Mouse (Mus musculus) 3T3-L1 (cell line): ENCODE data around the gene Slco1a4.
"Not testable (repeated sequence)": the region's sequence is repeated elsewhere in the genome, so short reads cannot be mapped to it uniquely, and the experiment has no call there.

Source experiments
- DNase-seq: peaks from one replicate; pipeline ENCODE4 v3.0.0-alpha.2; 2015; ENCODE audit warnings: low read depth, low spot score

Gene Slco1a4

DNA sequence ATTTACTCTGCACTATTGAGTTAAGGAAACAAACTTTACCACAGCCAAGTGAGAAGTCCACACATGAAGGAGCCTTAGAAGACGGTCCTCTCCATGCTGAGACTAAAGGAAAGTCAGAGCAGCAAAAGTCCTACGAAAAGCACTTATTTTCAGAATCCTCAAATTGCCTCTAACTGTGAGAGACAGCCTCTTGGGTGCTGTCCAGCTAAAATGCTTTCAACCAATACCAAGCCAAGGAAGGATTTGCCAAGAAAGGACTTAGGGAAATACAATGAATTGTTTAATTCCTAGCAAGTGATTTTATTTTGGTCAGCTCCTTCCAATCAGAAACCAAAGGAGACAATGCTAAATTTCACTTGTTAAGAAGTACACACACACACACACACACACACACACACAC lies at the start of gene Slco1a4:
Slco1a4 (minus strand) TSS at position 115 of the 400 bp plus-strand sequence.
- no peak for DNase-seq

- DNase-seq: no peak
These were observed 42.2 kb upstream of the Slco1a4 start for GRCm38 (mm10) chr6:141898197-141898596.

- DNase-seq: no peak
These were observed 33.7 kb upstream of the Slco1a4 start for GRCm38 (mm10) chr6:141889723-141890122.

- no peak for DNase-seq
These were observed 32.2 kb upstream of the Slco1a4 start for GRCm38 (mm10) chr6:141888248-141888647.

DNA sequence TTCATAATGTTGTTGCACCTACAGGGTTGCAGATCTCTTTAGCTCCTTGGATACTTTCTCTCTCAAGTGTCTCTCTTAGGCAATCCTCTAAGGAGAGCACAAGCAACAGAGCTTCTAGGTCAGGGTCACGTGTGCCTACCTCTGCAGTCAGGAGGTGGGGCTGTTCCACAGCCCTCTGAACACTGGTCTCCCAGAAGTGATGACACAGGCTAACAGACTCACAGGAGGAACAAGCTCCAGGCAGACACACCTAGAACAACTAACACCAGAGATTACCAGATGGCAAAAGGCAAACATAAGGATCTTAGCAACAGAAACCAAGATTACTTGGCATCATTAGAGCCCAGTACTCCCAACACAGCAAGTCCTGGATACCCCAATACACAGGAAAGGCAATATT lies 26.6 kb upstream of the Slco1a4 start:
- DNase-seq: no peak

DNA sequence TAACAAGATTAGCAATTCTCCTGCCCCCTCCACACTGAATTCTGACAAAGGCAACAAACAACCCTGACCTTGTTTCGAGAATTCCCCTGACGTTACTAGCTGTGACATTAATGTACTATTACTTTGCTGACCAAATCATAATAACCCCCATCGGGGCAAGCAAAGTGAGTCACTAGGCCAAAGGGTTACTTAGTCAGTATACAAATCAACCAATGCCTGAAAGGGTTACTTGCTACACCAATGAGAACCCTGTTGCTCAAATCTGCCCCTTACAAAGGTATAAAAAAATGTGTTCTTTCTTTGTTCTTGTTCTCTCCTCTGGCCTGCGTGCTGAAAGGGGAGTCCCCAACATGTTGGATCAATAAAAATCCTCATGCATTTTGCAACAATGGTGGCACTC lies 19.7 kb upstream of the Slco1a4 start:
- not testable (repeated sequence) for DNase-seq

- DNase-seq: no peak
These were observed 15.7 kb upstream of the Slco1a4 start for GRCm38 (mm10) chr6:141871711-141872110.

DNA sequence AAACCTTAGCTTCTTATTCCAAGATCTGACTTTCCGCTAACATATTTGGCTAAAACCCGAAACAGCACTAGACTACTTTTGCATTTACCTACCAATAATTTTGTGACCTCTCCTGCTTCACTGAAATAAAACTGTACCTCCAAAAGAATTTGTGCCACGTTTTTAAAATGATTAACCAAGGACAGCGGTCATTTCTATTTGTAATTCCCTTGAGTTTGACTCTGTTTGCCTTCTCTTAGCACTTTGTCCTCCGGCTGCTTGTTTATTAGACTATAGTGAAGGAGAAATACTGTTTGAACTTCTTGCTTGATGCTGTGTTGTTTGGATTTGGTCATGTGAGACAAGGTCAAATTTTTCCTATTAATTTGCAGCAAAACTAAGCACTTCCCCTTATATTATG lies 12.7 kb upstream of the Slco1a4 start:
- no peak for DNase-seq

- DNase-seq: no peak
These were observed 10.0 kb upstream of the Slco1a4 start for GRCm38 (mm10) chr6:141866026-141866425.

DNA sequence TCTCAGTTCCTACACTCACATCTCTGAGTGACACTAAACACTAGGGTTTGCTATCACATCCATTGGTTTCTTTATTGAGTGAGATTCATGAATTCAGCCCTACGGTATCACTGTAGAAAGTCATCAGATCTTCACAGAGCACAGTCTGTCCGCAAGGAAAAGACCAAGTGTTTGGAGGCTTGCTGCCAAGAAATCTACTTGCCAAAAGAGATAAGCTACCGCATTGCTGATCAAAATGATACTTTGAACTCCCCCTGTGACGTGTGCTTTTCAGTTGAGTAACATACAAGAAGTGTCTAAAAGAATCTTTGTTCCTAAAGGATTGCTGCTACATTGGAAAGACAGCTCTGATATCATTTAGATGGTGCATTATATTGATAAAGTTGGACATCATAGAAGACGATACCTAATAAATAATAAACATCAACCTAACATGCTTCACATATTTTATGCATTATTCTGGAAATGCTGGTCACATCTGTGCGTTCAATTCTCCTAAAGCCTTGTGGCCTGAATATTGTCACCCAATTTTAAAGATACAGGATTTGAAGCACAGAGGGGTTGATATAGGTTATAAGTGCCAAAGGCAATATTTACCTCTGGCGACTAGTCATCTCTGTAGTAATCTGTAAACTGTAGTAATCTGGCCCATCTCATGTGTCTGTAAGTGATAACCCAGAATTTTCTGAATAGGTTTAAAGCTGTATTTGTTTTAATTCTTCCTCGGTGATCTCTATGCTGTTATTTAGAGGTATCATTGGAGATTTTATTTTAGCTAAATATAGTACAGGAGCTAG lies 1.9 kb upstream of the Slco1a4 start:
- DNase-seq: no peak

DNA sequence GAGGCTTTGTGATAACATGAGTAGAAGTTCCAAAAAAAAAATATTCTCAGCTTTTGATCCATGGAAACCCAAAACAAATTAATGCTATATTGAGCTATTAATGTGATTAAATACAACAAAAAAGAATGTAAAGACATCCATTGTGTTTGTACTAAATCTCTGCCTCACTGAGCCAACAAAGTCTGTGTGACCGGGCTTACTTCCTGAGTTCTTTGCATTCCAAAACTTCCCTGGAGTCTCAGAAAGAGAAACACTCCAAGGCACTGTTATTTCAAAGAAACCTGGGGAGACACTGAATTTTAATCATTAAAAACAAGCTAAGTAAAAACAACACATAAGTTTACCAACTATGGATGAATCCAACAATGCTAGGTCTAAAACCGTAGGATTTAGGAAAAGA lies 2.4 kb downstream of the Slco1a4 start:
- no peak for DNase-seq

DNA sequence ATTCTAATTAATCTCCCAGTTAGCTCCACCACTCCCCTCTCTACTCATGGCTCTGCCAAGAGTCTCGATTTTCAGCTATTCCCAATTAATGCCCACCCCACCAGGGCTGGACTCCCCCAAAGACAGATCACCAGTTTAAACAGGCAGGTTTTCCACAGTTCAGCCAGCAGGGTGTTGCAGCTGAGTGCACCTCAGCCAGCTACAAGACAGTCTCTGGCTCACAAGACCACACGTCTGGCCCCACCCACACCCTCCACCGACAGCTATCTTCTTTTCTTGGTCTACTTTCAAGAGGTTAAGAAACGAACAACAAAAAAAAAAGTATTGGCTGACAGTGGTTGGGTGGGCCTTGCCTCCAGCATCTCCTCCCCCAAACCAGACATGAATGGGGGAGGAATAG lies 6.9 kb downstream of the Slco1a4 start:
- DNase-seq: no peak

GRCm38 (mm10) chr6:141797837-141798236 lies 58.2 kb downstream of the Slco1a4 start:
- peak; percentile 17 for DNase-seq

DNA sequence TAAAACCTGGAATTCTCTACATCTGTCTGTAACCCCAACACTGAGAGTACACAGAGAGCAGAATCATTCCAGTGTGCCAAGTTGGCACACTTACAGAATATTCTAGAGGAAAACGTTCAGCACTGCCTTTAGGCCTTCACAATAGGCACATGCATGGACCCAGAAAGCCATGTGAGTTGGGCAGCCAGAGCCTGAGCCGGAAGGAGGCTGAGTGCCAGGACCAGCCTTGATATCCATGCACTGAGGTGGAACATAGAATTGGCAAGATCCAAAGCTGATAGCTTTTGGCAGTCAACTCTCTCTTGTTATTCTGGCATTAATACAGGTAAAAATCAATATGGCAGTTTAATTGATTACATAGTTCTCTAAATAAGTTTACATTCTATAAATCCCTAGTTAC lies 81.5 kb downstream of the Slco1a4 start:
- DNase-seq: no peak

- no peak for DNase-seq
These were observed 82.3 kb downstream of the Slco1a4 start, which contains the start of gene Gm5724 for GRCm38 (mm10) chr6:141773710-141774109. Gene Gm5724 (minus strand): TSS chr6:141773810.
